Mouse (Mus musculus) left cerebral cortex, adult 2 months (tissue): ENCODE measurements around the gene Olfr92. TPM values are rescaled to one million over a fixed set of nuclear protein-coding genes. Genes with fewer than 3 reads are reported as not detected.

Experiments
- DNase-seq, 2 experiments: peaks; one replicate each; pipeline ENCODE4 v3.0.0; 2021 to 2022; ENCODE audit warnings: low spot score in 2 of 2, mixed read lengths in 1 of 2; ENCODE audit errors: extremely low spot score in 1 of 2
- H3K27ac ChIP-seq: fragments of 200-600 bp; 2 replicates; pipeline ENCODE4 v1.8.1; 2022
- H3K4me3 ChIP-seq: fragments of 200-600 bp; 2 replicates; pipeline ENCODE4 v1.8.1; 2022
- CTCF ChIP-seq: fragments of 200-600 bp; IDR thresholded peaks from 2 replicates; pipeline ENCODE4 v1.8.1; 2022; ENCODE audit warnings: antibody characterized with exemption, mild to moderate bottlenecking, moderate library complexity
- intact Hi-C: fragments of 180-260 bp; cut with DNase I; formaldehyde crosslinking; loops from one replicate; pipeline ENCODE4 v1.15.1; 2025
- total RNA-seq, 2 experiments: library from RNA; stranded (reverse); gene quantifications; 2 replicates each; pipeline ENCODE4 v1.2.3; 2021

Olfr92 gene
- total RNA-seq, 2 experiments from 2014 or later, result not detected

DNA sequence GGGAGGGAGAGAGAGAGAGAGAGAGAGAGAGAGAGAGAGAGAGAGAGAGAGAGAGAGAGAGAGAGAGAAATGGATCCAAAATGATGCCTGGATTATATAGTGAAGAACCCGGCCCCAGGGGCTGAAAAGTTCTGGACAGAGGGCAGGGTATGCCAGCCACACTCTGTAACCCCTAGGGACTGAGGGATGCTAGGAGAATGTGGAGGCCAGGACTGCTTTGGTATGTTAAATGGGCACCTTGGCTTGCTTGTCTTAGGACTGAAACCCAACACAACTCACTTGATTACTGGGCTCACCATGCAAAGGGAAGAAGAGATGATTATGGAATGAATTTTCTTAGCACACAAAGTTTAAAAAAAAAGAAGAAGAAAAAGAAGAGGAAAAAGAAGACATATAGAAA is 41.7 kb downstream of the Olfr92 start:
- Histone ChIP-seq H3K27ac (no peak overlapping the region), H3K4me3 (no peak overlapping the region)
- intact Hi-C loops, result no loop called here
- no peak for DNase-seq
- TF ChIP-seq CTCF, result no peak

DNA sequence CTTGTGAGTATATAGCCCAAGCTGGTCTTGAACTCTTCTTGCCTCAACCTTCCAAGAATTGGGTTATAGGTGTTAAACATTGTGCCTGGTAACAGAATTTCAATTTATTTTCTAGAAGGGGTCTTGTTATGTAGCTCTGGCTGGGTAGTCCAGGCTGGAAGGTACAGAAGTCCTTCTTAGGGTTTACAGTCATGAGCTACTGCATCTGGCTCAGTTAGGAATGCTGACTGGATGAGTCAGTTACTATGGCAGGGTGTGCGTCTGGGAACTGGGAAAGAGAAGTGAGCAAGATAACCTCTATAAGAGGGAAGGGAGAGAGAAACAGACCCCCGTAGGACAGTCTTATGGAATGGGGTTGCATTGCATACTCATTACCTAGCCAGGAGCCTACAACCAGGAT is 44.1 kb downstream of the Olfr92 start:
- intact Hi-C loops, result no loop called here
- DNase-seq, result no peak
- no peak overlapping the region for H3K4me3 ChIP-seq
- TF ChIP-seq CTCF, result no peak
- no peak overlapping the region for H3K27ac ChIP-seq

DNA sequence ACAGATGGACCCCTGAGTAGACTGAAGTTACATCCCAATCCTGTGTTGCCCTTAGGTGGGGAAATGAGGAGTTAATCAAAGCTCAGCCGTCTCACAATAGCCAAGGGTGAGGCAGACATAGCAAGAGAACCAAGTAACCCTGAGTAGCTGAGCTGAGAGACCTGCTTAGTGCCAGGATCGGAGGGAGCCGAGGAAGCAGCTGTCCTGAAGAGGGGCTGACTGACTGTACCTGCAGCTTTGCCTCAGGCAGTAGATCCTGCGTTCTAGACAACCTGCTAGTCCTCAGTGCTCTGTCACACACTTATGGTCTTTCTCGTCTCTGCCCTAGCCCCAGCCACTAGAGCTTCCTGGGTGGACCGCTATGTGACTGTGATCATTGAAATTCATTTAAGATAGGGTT is 44.7 kb downstream of the Olfr92 start:
- H3K27ac ChIP-seq, result no peak overlapping the region
- DNase-seq, result no peak
- H3K4me3 ChIP-seq, result no peak overlapping the region
- intact Hi-C loops, result no loop called here
- TF ChIP-seq CTCF, result no peak

DNA sequence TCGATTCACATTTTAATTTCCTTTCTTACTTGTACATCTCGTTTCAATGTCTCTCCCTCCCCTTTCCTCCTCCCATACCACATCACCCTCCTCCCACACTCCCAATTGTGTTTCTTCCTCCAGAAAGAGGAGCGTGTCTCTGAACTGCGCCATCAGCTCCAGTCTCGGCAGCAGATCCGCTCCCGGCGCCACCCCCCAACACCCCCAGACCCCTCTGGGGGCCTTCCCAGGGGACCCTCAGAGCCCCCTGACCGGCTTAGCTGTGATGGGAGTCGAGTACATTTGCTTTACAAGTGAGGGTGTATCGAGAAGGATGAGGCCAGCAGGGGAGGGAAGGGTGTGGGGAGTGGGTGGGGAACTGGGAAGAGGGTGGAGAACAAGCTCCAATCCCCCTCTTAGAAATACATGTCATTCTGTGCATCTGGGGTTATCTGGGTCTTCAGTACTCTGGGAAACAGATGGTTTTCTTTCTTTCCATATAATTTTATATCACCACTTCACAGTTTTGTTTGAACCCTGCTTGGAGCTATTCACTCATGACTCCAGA is 47.1 kb downstream of the Olfr92 start:
- no peak for TF ChIP-seq CTCF
- intact Hi-C loops, result no loop called here
- DNase-seq, result peak; percentile 21 to 46
- H3K27ac ChIP-seq, result peak overlapping the region; percentile 78
- H3K4me3 ChIP-seq, result no peak overlapping the region

DNA sequence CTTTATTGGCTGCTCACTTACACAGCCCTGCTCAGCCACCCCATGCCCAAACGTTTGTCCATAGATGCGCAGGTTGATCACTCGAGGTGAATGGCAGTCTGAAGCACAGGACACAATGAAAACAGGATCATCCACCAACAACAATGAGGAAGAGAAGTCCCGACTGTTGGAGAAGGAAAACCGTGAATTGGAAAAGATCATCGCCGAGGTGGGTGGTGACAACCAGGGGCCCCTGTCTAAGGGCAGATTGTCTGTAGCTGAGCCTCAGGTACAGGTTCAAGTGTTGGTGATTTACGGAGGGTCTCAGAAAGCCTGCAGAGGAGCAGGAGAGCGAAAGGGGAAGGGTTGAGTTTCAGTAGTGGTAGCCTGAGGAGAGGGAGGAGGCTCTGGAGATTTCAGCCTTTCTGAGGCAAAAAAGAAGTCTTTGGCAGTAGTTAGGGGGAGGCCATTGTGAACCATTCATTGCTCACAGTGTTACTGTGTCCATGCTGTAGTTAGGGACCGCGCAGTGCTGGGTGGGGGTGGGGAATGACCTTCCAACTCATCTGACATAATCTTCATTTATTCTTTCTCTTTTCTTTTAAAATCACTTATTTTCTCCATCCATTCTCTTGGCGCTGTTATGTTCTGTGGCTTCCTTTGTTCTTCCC is 47.7 kb downstream of the Olfr92 start:
- intact Hi-C loops, result no loop called here
- peak in 1 of 2 experiments; percentile 17 for DNase-seq
- no peak overlapping the region for H3K4me3 ChIP-seq
- no peak for TF ChIP-seq CTCF
- peak overlapping the region; percentile 78 for H3K27ac ChIP-seq

DNA sequence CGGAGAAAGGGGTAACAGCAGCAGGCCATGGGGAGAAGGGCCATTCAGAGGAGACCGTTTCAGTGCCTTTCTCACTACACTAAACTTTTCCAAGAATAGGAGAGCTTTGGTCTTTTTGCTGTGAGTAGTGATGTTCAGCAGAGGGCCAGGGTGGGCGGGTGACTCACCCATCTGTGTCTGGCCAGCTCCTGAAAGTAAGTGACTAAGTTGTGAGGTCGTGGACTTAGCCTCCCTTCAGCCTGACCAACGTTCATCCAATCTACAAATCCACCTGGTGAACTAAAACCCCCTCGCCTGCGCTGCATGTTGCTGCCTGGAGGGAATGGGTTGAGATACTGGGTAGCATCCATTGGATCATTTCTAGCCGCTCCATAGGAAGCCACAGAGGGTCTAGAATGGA is 49.8 kb downstream of the Olfr92 start:
- no peak overlapping the region; the same call in 1 of the 2 replicates for H3K27ac ChIP-seq
- intact Hi-C loops, result loop anchor here (2.0 kb wide), 1 partner anchor 17 kb away; no protein-coding TSS in a partner anchor
- TF ChIP-seq CTCF, result no peak
- peak in 1 of 2 experiments; percentile 10 for DNase-seq
- H3K4me3 ChIP-seq, result no peak overlapping the region

DNA sequence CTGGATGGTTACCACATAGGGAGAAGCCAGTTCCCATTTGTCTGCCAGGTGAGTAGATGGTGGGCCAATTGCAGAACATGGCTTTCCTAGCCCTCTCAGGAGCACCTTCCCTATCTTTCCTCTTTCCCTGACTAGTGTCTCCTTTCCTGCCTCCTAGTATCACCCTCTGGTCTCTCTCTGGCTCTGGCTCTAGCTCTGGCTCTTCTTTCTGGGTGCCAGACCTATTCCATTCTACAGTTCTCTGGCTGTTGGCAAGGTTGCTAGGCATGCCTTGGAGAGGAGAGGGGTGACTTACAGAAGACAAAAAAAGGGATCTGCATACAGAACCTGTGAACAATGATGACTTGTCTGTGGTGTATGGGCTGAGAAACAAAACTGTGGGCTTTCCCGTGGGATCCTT is 52.0 kb downstream of the Olfr92 start:
- DNase-seq, result peak in 1 of 2 experiments; percentile 11
- no peak overlapping the region for H3K4me3 ChIP-seq
- TF ChIP-seq CTCF, result no peak
- H3K27ac ChIP-seq, result peak overlapping the region; percentile 61
- intact Hi-C loops, result no loop called here

DNA sequence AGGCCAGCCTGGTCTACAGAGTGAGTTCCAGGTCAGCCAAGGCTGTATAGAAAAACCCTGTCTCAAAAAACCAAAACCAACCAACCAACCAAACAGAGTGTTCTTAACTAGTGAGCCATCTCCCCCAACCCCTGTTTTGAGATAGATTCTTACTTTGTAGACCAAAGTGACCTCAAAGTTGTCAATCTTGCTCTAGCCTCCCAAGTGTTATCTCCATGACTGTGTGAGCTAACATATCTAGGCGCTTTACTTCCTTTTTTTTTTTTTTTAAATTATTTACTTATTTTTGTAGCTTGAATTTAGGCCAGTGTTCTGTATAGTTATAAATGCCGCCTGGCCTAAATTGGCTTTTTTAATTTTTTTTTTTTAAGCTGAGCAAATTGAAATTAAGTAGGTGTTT is 53.9 kb downstream of the Olfr92 start:
- DNase-seq, result no peak
- no peak for TF ChIP-seq CTCF
- no peak overlapping the region for H3K27ac ChIP-seq
- H3K4me3 ChIP-seq, result no peak overlapping the region
- intact Hi-C loops, result no loop called here

DNA sequence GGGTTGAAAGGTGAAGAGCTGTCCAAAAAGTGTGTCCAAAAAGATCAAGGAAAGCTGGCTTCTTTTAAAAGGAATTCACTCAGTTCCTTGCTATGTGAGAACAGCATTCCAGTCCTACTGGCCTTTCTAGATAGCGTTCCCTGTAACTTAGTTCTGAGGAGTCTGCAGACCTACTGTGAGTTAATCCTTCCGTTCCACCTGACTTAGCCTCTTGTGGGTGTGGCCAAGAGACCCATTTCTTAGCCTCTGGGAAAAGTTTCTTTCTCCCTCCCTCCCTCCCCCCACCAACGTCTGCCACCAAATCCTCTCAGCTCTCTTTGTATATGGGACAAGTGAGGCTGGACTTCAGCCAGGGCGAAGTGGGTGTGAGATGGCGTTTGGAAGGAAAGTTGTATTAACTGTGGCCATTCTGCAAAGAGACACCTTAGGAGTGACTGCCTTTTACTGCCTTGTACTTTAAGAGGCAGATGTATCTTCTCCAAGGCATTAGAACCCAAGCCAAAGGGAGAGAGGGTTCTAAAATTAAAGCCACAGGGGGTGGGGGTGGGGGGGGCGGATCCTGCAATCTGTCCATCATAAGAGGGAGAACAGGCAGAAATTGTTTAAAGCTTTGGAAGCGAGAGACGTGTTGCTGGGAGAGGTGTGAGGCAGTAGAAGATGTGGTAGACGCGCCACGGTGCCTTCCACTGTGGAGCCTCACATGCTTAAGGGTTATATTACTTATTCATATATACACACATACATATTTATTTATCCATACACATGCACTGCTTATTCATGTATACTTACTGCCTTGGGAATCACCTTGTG is 56.0 kb downstream of the Olfr92 start:
- intact Hi-C loops, result no loop called here
- no peak overlapping the region for H3K4me3 ChIP-seq
- no peak for DNase-seq

DNA sequence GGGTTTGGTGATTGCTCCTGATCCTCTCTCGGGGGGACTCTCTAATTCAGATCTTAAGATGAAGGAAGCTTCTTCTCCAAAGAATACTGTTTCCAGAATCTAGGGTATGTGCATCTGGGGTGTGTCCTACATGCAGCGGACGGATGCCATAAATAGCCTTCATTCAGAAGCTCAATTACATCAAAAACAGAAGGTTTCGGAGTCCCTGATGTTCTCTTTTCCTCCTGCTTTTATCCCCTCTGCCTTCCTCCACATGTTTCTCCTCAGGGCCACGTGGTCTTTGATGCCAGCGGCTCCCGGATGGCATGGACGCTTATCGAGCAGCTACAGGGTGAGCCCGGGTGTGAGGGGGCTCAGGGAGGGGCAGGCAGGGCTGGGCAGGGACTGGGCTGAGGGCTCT is 56.8 kb downstream of the Olfr92 start:
- no peak for DNase-seq

More for the DNA sequence above, 56.0 kb downstream of the Olfr92 start:
- peak overlapping the region; percentile 80; the same call in 1 of the 2 replicates for H3K27ac ChIP-seq
- no peak for TF ChIP-seq CTCF

DNA sequence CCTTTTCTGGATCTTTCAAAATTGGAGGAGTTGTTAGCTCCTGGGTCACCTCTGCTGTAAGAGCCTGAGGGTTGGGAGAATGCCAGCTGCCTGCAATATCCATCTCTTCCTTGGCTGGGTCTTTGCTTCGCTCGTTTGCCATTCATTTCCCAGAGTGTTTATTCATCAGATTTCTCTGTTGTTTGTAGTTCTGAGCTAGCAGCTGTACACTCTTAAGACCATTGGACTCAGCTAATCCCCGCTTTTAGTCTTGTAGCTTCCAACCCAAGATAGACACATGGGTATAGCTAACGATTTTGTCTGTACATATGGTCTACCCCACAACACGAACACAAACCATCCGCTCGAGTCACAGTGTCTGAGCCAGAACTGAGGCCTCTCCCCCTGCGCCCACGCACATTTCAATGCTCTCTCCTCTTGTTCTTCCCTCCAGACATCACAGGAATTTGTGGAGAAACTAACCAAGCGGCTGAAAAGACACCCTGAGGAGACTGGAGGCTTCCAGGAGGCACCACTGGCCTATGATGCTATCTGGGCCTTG is 57.7 kb downstream of the Olfr92 start:
- peak in 1 of 2 experiments; percentile 57 for DNase-seq
- H3K4me3 ChIP-seq, result no peak overlapping the region
- intact Hi-C loops, result no loop called here
- peak overlapping the region; percentile 80 for H3K27ac ChIP-seq
- no peak for TF ChIP-seq CTCF

More for the DNA sequence above, 56.8 kb downstream of the Olfr92 start:
- H3K4me3 ChIP-seq, result no peak overlapping the region
- intact Hi-C loops, result no loop called here
- TF ChIP-seq CTCF, result no peak
- H3K27ac ChIP-seq, result peak overlapping the region; percentile 80

DNA sequence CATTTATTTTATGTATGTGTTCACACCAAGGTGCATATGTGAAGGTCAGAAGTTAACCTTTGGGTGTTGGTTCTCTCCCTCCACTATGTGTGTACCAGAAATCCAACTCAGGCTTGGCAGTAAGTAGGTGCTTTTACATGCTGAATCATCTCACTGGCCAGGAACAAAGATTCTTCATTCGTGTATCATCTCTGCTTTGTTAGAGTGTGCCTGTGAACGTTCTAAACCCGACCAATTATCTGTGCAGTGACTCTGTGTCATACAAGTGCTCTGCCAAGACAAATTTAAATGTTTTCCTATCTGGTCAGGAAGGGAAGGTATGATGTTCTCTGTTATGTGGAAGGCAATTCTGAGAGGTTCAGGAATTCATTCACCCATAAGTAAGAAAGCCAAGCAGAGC is 58.5 kb downstream of the Olfr92 start:
- Histone ChIP-seq H3K27ac (peak overlapping the region; percentile 80), H3K4me3 (no peak overlapping the region)
- no peak for TF ChIP-seq CTCF
- intact Hi-C loops, result no loop called here
- no peak for DNase-seq

Other genes starting within 250 kb of the Olfr92 start
- not detected for gene Trim40, start 230.0 kb downstream of the Olfr92 start, total RNA-seq
- gene Trim31, start 222.0 kb downstream of the Olfr92 start, total RNA-seq, result not detected
- gene Rnf39, start 177.2 kb downstream of the Olfr92 start, total RNA-seq, result 10 to 100 TPM in 1 of 2 experiments, 1 to 10 TPM in 1; 8.2 to 12.5 TPM
- 100 to 1,000 TPM; 132 to 146 TPM for gene Ppp1r11, start 168.3 kb downstream of the Olfr92 start, total RNA-seq
- gene Znrd1, start 161.5 kb downstream of the Olfr92 start, total RNA-seq, result 10 to 100 TPM; 30.6 to 31.6 TPM
- gene Znrd1as, start 161.5 kb downstream of the Olfr92 start, total RNA-seq, result 1 to 10 TPM; 5.3 to 6.2 TPM
- gene 2410137M14Rik, start 138.9 kb downstream of the Olfr92 start, total RNA-seq, result not detected
- under 1 TPM; 0.61 to 0.75 TPM for gene H2-M5, start 130.6 kb downstream of the Olfr92 start, total RNA-seq
- gene Zfp57, start 118.9 kb downstream of the Olfr92 start, total RNA-seq, result 10 to 100 TPM; 16.7 to 17.8 TPM
- gene Mog, start 96.7 kb downstream of the Olfr92 start, total RNA-seq, result 10 to 100 TPM; 29.1 to 29.2 TPM
- gene Gabbr1, start 74.1 kb downstream of the Olfr92 start, total RNA-seq, result 100 to 1,000 TPM; 687 to 720 TPM
- gene Olfr90, start 31.6 kb downstream of the Olfr92 start, total RNA-seq, result under 1 TPM in 1 of 2 experiments, not detected in 1; 0.12 TPM
- not detected for gene Olfr91, start 21.8 kb downstream of the Olfr92 start, total RNA-seq
- not detected for gene Olfr93, start 41.4 kb upstream of the Olfr92 start, total RNA-seq
- not detected for gene Ubd, start 73.8 kb upstream of the Olfr92 start, total RNA-seq
- gene Olfr94, start 80.9 kb upstream of the Olfr92 start, total RNA-seq, result not detected
- not detected for gene Olfr95, start 93.0 kb upstream of the Olfr92 start, total RNA-seq
- gene Olfr96, start 100.1 kb upstream of the Olfr92 start, total RNA-seq, result not detected
- gene Olfr97, start 117.2 kb upstream of the Olfr92 start, total RNA-seq, result not detected
- not detected for gene Olfr98, start 143.7 kb upstream of the Olfr92 start, total RNA-seq
- 1 to 10 TPM; 3.1 to 3.6 TPM for gene H2-M3, start 150.1 kb upstream of the Olfr92 start, total RNA-seq
- not detected for gene Olfr99, start 163.4 kb upstream of the Olfr92 start, total RNA-seq
- not detected for gene Olfr101, start 184.2 kb upstream of the Olfr92 start, total RNA-seq
- not detected for gene Olfr102, start 197.0 kb upstream of the Olfr92 start, total RNA-seq
- gene Olfr103, start 219.6 kb upstream of the Olfr92 start, total RNA-seq, result not detected
- not detected for gene Olfr104-ps, start 239.5 kb upstream of the Olfr92 start, total RNA-seq